Mouse (Mus musculus) heart, embryonic 10.5 days (tissue): ENCODE results near the gene Bcl11a. TPM values are rescaled to one million over a fixed set of nuclear protein-coding genes. Genes with fewer than 3 reads are reported as not detected.
"Not testable (repeated sequence)": the region's sequence is repeated elsewhere in the genome, so short reads cannot be mapped to it uniquely, and the experiment has no call there.

Experiments
- DNase-seq: peaks from one replicate; pipeline ENCODE4 v3.0.0-alpha.2; 2017; ENCODE audit warnings: low spot score
- H3K27ac ChIP-seq: fragments of 300-500 bp; sonication (generic); 2 replicates; pipeline ENCODE4 v1.5.1; 2016; ENCODE audit warnings: mild to moderate bottlenecking
- H3K27me3 ChIP-seq: fragments of 300-500 bp; sonication (generic); 2 replicates; pipeline ENCODE4 v1.6.1; 2016; ENCODE audit warnings: mild to moderate bottlenecking; ENCODE audit not compliant: poor library complexity, insufficient read depth, severe bottlenecking
- H3K36me3 ChIP-seq: fragments of 300-500 bp; sonication (generic); 2 replicates; pipeline ENCODE4 v1.6.1; 2016; ENCODE audit warnings: mild to moderate bottlenecking, moderate library complexity
- H3K4me1 ChIP-seq: fragments of 300-500 bp; sonication (generic); 2 replicates; pipeline ENCODE4 v1.6.1; 2016; ENCODE audit warnings: mild to moderate bottlenecking
- H3K4me3 ChIP-seq: fragments of 300-500 bp; sonication (generic); 2 replicates; pipeline ENCODE4 v1.5.1; 2016; ENCODE audit warnings: mild to moderate bottlenecking, moderate library complexity
- H3K9me3 ChIP-seq: fragments of 300-500 bp; sonication (generic); 2 replicates; pipeline ENCODE4 v1.6.1; 2016; ENCODE audit warnings: mild to moderate bottlenecking, moderate library complexity
- WGBS: fragments of 180-500 bp; shearing (Covaris S2); methylation state at CpG from one replicate; pipeline ENCODE4 v1.1.7; 2016; 5-methylcytosine and 5-hydroxymethylcytosine counted together
- polyA plus RNA-seq: library from polyadenylated mRNA; unstranded; fragments of >200 nt; fragmentation: Nextera tagmentation; extraction: Ambion mirVana; gene quantifications from 2 replicates; pipeline ENCODE4 v1.2.1, GENCODE M21; 2016

Gene Bcl11a
- polyA plus RNA-seq, 1 experiment from 2014 or later: 23.5 TPM

DNA sequence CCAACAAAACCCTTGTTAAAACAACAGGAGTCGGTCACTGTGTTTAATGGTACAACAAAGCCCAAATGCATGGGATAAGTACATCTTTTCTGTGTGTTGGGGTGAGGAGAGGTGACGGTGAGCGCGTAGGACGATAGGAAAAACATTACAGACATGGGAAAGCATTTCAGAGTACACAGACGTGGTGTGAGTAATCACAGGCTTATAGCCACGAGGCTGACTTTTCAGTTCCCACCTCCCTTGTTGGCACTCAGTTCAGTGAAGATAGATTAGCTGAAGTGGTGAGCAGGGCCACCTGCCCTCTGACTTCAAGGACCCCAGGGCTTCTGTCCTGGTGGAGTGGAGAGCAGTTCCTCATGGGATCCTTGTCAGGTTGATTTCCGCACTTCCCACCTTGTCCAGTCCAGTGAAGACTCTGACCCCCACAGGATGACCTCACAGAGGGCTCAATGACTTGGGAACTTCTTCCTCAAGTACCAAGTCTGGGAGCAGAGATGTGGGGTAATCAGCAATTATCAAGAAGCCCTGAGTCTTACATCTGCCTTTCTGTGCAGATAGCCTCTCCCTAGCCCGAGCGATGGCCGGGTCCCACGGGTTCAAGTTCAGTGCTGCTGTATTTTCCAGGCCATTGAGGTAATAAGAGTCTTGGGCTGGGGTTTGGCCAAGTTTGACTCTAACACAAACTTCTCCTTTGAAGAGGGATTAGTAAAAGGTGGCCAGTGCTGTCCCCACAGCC, 37.3 kb downstream of the Bcl11a start:
- H3K36me3 ChIP-seq: 0 out of 2 replicates have a peak, but pooled peaks cover 3% of the 10 kb centered on the region
- DNase-seq: no peak
- H3K27ac ChIP-seq: peak overlapping the region; percentile 69
- 58% methylated on average over 12 of the region's 12 CpGs for WGBS
- H3K4me3 ChIP-seq: no peak overlapping the region
- no peaks in the 10 kb centered on the region for H3K27me3 ChIP-seq
- H3K4me1 ChIP-seq: peaks cover 32% of the 10 kb centered on the region
- no peaks in the 10 kb centered on the region for H3K9me3 ChIP-seq

DNA sequence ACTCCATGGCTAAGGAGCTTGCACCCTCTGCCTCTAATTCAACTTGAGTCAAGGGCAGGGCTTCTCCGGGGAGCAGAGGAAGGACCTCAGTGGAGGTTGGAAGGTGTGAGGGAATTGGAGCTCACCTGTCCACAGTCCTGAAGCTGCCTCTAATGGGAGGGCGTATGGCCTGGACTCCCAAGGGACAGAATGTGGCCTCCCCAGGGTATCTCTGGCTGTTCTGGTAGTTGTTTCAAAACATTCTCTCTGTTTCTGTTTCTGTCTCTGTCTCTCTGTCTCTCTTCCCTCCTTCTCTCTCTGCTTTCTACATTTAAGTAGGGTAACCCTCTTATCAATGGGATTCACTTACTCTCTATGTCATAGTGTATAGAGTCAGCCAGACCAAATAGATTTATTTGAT, 38.2 kb downstream of the Bcl11a start:
- Histone ChIP-seq H3K27me3 (no peaks in the 10 kb centered on the region), H3K27ac (no peak overlapping the region), H3K4me1 (peaks cover 25% of the 10 kb centered on the region), H3K36me3 (0 out of 2 replicates have a peak, but pooled peaks cover 3% of the 10 kb centered on the region), H3K4me3 (no peak overlapping the region), H3K9me3 (no peaks in the 10 kb centered on the region)
- 87% methylated on average over 2 of the region's 2 CpGs for WGBS
- DNase-seq: no peak

DNA sequence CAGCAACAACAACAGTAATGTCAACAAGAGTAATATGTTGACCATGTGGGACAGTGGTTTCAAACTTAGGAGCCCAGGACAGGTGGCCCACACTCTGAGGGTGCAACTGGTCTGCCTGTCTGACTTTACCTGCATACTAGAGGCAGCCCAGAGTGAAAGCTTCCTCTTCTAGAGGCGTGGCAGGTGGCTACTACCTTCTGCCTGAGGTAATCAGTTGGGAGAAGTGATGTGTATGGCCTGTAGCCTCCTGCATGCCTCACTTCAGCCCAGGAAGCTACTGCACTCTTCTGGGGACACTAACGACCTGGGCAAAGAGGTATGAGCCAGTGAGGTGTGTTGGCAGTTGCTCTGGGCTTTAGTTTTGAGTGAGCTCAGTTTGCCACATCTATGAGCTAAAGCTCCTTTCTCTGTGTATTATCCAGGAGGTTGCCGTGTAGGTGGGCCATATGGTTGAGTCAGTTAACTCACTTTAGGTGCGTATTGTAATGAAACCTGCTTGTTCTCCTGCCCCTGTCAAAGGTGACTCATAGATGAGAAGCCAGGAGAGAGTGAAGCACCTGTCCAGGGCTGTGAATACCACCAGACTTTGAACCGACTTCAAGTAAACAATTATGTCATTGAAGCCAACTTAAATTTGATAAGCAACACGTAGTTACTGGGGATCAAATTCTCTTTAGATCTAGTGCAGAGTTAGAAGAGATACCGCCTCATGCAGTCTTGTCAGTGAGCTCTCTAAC, 38.9 kb downstream of the Bcl11a start:
- H3K9me3 ChIP-seq: no peaks in the 10 kb centered on the region
- H3K27me3 ChIP-seq: no peaks in the 10 kb centered on the region
- no peak overlapping the region for H3K27ac ChIP-seq
- 82% methylated on average over 7 of the region's 7 CpGs for WGBS
- H3K4me3 ChIP-seq: no peak overlapping the region
- 0 out of 2 replicates have a peak, but pooled peaks cover 3% of the 10 kb centered on the region for H3K36me3 ChIP-seq
- no peak for DNase-seq
- peaks cover 20% of the 10 kb centered on the region for H3K4me1 ChIP-seq

DNA sequence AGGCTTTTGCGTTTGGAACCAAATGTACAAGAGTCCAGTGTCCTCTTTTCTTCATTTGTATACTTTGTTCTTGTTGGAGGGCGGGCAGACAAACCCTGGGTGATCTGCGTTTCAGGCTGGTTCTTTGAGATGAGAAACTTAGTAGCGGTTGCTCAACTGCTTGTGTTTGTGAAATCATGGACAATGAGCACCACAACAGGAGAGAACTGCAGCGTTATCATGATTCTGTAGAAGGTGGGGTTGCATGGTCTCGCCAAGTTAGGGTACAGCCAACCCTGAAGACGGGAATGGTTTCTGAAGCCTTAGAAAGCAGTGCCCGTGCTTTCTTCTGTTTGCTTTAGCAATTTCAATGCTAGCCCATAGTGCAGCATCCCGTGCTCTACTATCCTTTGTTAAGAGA, 43.3 kb downstream of the Bcl11a start:
- Histone ChIP-seq H3K36me3 (0 out of 2 replicates have a peak, but pooled peaks cover 3% of the 10 kb centered on the region), H3K27ac (no peak overlapping the region), H3K4me1 (peaks cover 10% of the 10 kb centered on the region; the same call in 1 of the 2 replicates), H3K9me3 (no peaks in the 10 kb centered on the region), H3K27me3 (no peaks in the 10 kb centered on the region), H3K4me3 (no peak overlapping the region)
- DNase-seq: no peak
- WGBS: 88% methylated on average over 9 of the region's 9 CpGs

DNA sequence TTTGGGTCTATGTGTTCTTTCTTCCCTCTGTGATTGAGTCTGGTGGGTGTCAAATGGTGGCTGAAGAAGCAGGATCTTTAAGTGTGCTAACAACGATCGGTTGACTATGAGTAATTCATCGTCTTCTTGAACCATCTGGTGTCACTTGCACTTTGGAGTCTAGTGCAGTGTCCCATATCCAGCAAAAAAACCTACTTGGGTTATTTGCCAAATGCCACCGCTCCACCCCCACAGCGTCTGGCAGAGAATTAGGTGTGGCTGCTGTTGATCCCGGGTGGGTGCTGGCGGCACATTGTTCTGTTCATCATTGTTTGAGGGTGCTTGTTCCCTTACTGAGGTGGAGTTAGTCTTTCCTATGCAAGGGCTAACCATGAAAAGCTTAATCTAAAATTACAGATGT, 45.0 kb downstream of the Bcl11a start:
- no peak for DNase-seq
- H3K27me3 ChIP-seq: no peaks in the 10 kb centered on the region
- H3K4me1 ChIP-seq: peaks cover 20% of the 10 kb centered on the region
- H3K36me3 ChIP-seq: no peaks in the 10 kb centered on the region
- no peak overlapping the region for H3K27ac ChIP-seq
- no peaks in the 10 kb centered on the region for H3K9me3 ChIP-seq
- 86% methylated on average over 7 of the region's 7 CpGs for WGBS
- H3K4me3 ChIP-seq: no peak overlapping the region

DNA sequence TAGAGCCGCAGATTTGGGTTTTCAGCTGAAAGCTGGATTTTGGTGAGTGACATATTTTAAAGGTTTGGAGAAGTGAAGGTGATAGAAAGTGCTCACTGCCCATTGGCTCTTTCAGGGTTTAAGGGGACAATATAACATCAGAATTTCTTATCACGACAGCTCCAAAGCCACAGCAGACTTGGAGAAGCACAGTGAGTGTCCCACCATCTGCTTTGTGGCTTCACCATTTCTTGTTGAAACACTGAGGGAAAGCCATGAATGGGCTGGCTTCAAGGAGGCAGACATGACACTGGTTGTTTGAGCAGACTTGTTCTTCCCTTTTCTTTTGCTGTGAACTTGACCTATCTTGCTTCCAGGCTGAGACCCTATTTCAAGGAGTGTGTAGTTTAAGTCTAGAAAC, 46.1 kb downstream of the Bcl11a start:
- H3K27me3 ChIP-seq: no peaks in the 10 kb centered on the region
- no peaks in the 10 kb centered on the region for H3K9me3 ChIP-seq
- no peak for DNase-seq
- no peak overlapping the region for H3K4me3 ChIP-seq
- no peaks in the 10 kb centered on the region for H3K36me3 ChIP-seq
- 72% methylated on average over 2 of the region's 2 CpGs for WGBS
- H3K4me1 ChIP-seq: peaks cover 27% of the 10 kb centered on the region
- H3K27ac ChIP-seq: no peak overlapping the region

DNA sequence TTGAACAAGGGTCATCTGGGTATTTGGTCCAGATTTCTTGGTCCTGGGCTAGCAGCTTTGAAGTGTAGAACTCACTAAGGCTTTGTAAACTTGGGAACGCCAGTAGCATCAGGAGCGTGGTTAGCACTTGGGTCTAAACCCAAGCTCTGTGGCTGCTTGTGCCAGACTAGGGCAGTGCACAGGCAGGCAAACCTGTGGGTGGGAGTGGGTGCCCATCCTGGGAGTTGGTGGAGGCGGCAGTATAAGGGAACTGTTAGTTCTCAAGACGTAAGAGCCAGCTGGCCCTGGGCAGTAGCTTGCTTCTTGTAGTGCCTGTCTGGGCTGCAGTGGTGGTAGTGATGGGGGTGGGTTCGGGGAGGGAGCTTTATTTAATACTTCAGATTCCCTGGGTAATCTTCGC, 47.2 kb downstream of the Bcl11a start:
- H3K4me1 ChIP-seq: peaks cover 27% of the 10 kb centered on the region
- no peaks in the 10 kb centered on the region for H3K27me3 ChIP-seq
- no peaks in the 10 kb centered on the region for H3K9me3 ChIP-seq
- no peak overlapping the region for H3K27ac ChIP-seq
- 75% methylated on average over 6 of the region's 6 CpGs for WGBS
- H3K36me3 ChIP-seq: no peaks in the 10 kb centered on the region
- DNase-seq: no peak
- no peak overlapping the region for H3K4me3 ChIP-seq

DNA sequence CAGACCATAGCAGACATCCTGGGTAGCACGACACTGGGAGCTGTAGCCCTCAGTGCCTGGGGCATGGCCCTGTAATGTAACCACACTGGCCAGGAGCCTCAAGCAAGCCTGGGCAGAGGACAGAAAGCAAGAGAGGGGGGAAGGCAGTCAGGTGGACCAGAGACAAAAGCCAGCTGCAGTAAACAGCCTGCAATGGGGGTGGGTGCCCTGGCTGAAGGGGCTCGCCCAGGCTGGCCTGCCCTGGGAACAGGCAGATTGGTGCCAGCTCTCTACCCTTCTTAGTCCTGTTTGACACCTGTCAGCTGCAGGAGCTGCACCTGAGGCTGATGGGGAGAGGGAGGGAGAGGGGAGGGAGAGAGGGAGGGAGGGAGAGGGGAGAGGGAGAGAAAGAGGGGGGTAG, 50.1 kb downstream of the Bcl11a start:
- peak overlapping the region; percentile 16; the same call in 1 of the 2 replicates for H3K27ac ChIP-seq
- no peak for DNase-seq
- H3K36me3 ChIP-seq: no peaks in the 10 kb centered on the region
- 79% methylated on average over 2 of the region's 2 CpGs for WGBS
- H3K4me1 ChIP-seq: peaks cover 43% of the 10 kb centered on the region
- H3K9me3 ChIP-seq: no peaks in the 10 kb centered on the region
- no peak overlapping the region for H3K4me3 ChIP-seq
- no peaks in the 10 kb centered on the region for H3K27me3 ChIP-seq

DNA sequence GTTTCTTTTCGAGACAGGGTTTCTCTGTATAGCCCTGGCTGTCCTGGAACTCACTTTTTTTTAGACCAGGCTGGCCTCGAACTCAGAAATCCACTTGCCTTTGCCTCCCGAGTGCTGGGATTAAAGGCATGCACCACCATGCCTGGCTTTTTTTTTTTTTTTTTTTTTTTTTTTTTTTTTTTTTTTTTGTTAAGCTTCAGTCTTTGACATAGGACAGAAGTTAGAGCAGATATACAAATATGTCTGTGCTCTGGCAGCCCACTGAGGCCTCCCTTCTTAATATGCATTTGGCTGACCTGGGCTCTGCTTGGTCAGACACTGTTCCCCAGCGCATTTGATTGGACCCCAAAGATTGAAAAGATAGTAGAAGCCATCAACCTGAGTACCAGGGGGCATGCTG, 51.0 kb downstream of the Bcl11a start:
- not testable (repeated sequence) for H3K36me3 ChIP-seq, H3K27ac ChIP-seq, H3K27me3 ChIP-seq, H3K4me3 ChIP-seq, H3K9me3 ChIP-seq, DNase-seq
- peaks cover 51% of the 10 kb centered on the region for H3K4me1 ChIP-seq
- WGBS: 73% methylated on average over 4 of the region's 4 CpGs

DNA sequence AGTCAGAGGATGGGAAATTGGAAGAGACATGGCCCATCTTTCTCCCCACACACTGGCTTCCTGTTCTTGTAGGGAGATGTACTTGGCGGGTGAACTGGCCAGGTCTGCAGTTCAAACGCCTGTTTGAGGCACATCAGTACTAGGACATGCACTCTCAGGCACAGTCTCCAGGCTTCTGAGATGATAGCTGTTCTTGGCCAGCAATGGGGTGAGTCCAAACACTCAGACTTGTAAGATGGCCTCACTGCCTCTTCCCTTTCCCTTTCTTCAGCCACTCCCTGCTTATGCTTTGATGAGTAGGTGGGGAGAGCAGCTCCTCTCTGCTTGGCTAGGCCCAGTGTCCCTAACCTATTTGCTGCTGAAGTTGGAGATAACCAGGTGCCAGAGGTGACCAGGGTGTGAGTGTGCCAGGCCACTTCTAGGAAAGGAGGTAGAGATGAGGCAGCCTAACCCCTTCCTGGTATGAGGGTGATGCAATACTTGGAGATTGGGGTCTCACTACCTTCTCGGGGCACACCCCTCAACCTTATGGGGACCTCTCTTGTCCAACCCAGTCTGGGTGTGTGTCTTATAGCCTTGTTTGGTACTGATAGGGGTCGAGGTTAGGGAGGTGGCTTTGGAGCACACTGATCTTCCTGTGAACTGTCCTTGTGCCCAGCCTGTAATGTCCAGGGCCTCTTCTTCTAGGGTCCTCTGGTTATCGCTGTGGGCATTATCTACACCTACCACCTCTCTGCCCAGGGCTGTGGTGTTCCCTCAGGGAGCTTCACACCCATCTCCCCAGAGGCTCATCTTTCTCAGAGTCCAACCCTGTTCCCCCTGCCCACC, 51.7 kb downstream of the Bcl11a start:
- peaks cover 50% of the 10 kb centered on the region for H3K4me1 ChIP-seq
- WGBS: 80% methylated on average over 5 of the region's 5 CpGs
- H3K4me3 ChIP-seq: no peak overlapping the region
- H3K9me3 ChIP-seq: no peaks in the 10 kb centered on the region
- no peaks in the 10 kb centered on the region for H3K36me3 ChIP-seq
- no peaks in the 10 kb centered on the region for H3K27me3 ChIP-seq
- DNase-seq: no peak
- H3K27ac ChIP-seq: no peak overlapping the region

DNA sequence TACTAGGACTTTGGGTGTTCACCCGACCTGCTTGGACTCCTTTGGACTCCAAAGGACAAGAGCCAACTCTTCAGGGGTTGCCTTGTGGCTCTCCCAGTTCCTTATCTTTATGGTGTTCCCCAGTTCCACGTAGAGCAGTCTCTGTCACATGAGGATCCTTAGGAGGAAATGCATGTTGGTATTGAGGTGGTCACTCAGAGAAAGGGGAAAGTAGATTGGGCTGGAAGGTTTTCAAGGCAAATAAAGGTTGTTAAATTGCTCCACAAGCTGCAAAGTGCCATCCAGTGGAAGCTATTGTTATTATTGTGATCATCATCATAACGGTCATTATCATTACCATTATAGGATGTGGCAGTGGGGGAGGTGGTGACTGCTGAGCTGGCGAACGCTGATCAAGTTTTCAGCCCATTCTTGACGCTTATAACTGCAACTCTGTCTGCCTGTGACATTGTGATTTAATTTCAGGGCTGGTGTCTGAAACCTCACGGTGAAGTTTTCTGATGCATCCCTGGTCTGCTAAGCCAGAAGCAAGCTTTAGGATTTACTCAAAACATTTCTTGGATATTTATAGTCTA, 52.4 kb downstream of the Bcl11a start:
- H3K27ac ChIP-seq: no peak overlapping the region
- H3K9me3 ChIP-seq: no peaks in the 10 kb centered on the region
- H3K4me1 ChIP-seq: peaks cover 46% of the 10 kb centered on the region
- WGBS: 80% methylated on average over 7 of the region's 7 CpGs
- DNase-seq: no peak
- no peak overlapping the region for H3K4me3 ChIP-seq
- no peaks in the 10 kb centered on the region for H3K27me3 ChIP-seq
- H3K36me3 ChIP-seq: no peaks in the 10 kb centered on the region

DNA sequence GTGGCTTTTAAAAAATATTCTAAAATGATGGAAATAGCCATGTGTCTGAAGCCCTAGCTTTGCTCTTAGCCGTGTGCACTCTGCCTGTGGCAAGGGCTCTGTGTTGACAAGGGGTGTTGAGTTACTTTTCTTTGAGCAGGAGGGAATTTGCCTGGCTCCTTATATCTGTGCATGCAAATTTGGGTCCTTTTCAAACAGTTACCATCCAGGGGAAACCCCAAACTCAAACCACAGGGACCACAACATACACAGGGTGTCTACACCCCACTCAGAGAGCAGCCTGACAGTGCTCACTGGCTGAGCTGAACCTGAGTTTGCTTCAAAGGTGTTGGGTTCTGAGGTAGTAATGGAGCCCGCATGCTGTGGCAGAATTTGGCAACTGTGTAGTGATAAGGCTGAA, 54.0 kb downstream of the Bcl11a start:
- Histone ChIP-seq H3K27ac (no peak overlapping the region), H3K4me1 (peaks cover 55% of the 10 kb centered on the region), H3K4me3 (no peak overlapping the region), H3K36me3 (no peaks in the 10 kb centered on the region), H3K9me3 (no peaks in the 10 kb centered on the region), H3K27me3 (no peaks in the 10 kb centered on the region)
- DNase-seq: no peak
- 64% methylated on average over 2 of the region's 2 CpGs for WGBS
